Mouse (Mus musculus): Measurements from ENCODE around the gene Egfr. TPM values are rescaled to one million over a fixed set of nuclear protein-coding genes. Genes with fewer than 3 reads are reported as not detected.

Egfr gene
- polyA plus RNA-seq, 1 experiment from 2014 or later, result 6.0 TPM

DNA sequence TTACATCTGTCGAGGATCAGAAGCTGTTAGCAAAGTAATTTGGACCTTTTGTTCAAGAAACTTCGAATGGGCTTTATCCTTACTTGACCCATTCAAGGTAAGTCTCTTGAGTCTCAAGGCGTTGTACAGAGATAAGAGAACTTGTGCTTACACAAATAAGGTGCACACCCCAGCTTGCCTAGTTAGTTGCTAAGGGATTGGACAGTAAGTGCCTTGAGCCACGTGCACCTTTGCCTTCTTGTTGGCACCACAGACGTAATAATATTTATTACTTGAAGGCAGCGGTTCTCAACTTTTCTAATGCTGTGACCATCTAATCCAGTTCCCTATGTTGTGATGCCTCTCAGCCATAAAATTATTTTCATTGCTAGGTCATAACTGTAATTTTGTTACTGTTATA lies 43.5 kb downstream of the Egfr start:
- no peaks in the 10 kb centered on the region for H3K4me1 ChIP-seq (ENCODE audit: control insufficient read depth, insufficient read depth, low read length)
- no peak overlapping the region for H3K9ac ChIP-seq (ENCODE audit: low read depth, low read length)
- no peak overlapping the region for H3K4me2 ChIP-seq (replicated peaks; ENCODE audit: low read depth, low read length)
- no peaks in the 10 kb centered on the region for H3K36me3 ChIP-seq (ENCODE audit: control insufficient read depth, insufficient read depth, low read length)
- WGBS, result 81% methylated on average over 6 of the region's 6 CpGs
- no peak for ATAC-seq (ENCODE audit: low FRiP score, low TSS enrichment)
- no peak overlapping the region for H3K27ac ChIP-seq (ENCODE audit: low read depth, low read length)
- no peak overlapping the region for H3K4me3 ChIP-seq (ENCODE audit: low read length)
- no peaks in the 10 kb centered on the region for H3K27me3 ChIP-seq (ENCODE audit: control insufficient read depth, insufficient read depth, low read length)
- no peaks in the 10 kb centered on the region for H3K9me3 ChIP-seq (ENCODE audit: control insufficient read depth, low read length)

- Histone ChIP-seq H3K4me2 (replicated peaks; ENCODE audit: low read depth, low read length) (no peak overlapping the region), H3K36me3 (ENCODE audit: control insufficient read depth, insufficient read depth, low read length) (no peaks in the 10 kb centered on the region), H3K9me3 (ENCODE audit: control insufficient read depth, low read length) (no peaks in the 10 kb centered on the region), H3K9ac (ENCODE audit: low read depth, low read length) (no peak overlapping the region), H3K4me1 (ENCODE audit: control insufficient read depth, insufficient read depth, low read length) (no peaks in the 10 kb centered on the region), H3K27ac (ENCODE audit: low read depth, low read length) (no peak overlapping the region), H3K4me3 (ENCODE audit: low read length) (no peak overlapping the region), H3K27me3 (ENCODE audit: control insufficient read depth, insufficient read depth, low read length) (no peaks in the 10 kb centered on the region)
- ATAC-seq (ENCODE audit: low FRiP score, low TSS enrichment), result no peak
- WGBS, result 85% methylated on average over 3 of the region's 3 CpGs
Measured at GRCm38 (mm10) chr11:16797456-16797855, 45.5 kb downstream of the Egfr start.

DNA sequence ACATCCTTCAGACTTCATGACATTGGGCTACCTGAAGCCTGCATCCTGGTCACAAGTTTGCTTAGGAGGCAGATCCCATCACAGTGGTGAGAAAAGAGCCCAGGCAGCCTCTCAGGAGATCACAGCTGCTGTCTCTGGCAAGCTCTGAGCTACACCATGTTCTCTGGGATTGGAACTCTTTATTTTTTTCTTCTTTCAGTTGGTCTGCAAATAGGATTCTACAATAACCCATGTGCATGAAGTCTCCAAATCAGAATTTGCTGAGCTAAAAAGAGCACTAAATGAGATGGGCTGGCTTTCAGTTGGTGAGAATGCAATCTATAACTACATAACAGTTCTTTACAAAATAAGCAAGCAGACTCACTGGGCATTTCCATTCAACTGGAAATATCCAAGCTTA lies 46.1 kb downstream of the Egfr start:
- no peaks in the 10 kb centered on the region for H3K27me3 ChIP-seq (ENCODE audit: control insufficient read depth, insufficient read depth, low read length)
- no peak overlapping the region for H3K4me2 ChIP-seq (replicated peaks; ENCODE audit: low read depth, low read length)
- ATAC-seq (ENCODE audit: low FRiP score, low TSS enrichment), result no peak
- H3K9ac ChIP-seq (ENCODE audit: low read depth, low read length), result no peak overlapping the region
- no peak overlapping the region for H3K4me3 ChIP-seq (ENCODE audit: low read length)
- H3K36me3 ChIP-seq (ENCODE audit: control insufficient read depth, insufficient read depth, low read length), result no peaks in the 10 kb centered on the region
- no peaks in the 10 kb centered on the region for H3K4me1 ChIP-seq (ENCODE audit: control insufficient read depth, insufficient read depth, low read length)
- no peaks in the 10 kb centered on the region for H3K9me3 ChIP-seq (ENCODE audit: control insufficient read depth, low read length)
- no peak overlapping the region for H3K27ac ChIP-seq (ENCODE audit: low read depth, low read length)

- 65% methylated on average over 6 of the region's 6 CpGs for WGBS
- Histone ChIP-seq H3K4me2 (replicated peaks; ENCODE audit: low read depth, low read length) (no peak overlapping the region), H3K36me3 (ENCODE audit: control insufficient read depth, insufficient read depth, low read length) (no peaks in the 10 kb centered on the region), H3K9ac (ENCODE audit: low read depth, low read length) (no peak overlapping the region), H3K27ac (ENCODE audit: low read depth, low read length) (no peak overlapping the region), H3K4me1 (ENCODE audit: control insufficient read depth, insufficient read depth, low read length) (no peaks in the 10 kb centered on the region), H3K4me3 (ENCODE audit: low read length) (no peak overlapping the region), H3K9me3 (ENCODE audit: control insufficient read depth, low read length) (no peaks in the 10 kb centered on the region), H3K27me3 (ENCODE audit: control insufficient read depth, insufficient read depth, low read length) (no peaks in the 10 kb centered on the region)
- ATAC-seq (ENCODE audit: low FRiP score, low TSS enrichment), result no peak
Measured at GRCm38 (mm10) chr11:16800507-16800906, 48.5 kb downstream of the Egfr start.

GRCm38 (mm10) chr11:16802668-16803067 lies 50.7 kb downstream of the Egfr start:
- no peak overlapping the region for H3K4me3 ChIP-seq (ENCODE audit: low read length)
- 49% methylated on average over 1 of the region's 1 CpGs for WGBS
- H3K4me1 ChIP-seq (ENCODE audit: control insufficient read depth, insufficient read depth, low read length), result no peaks in the 10 kb centered on the region
- H3K9ac ChIP-seq (ENCODE audit: low read depth, low read length), result no peak overlapping the region
- H3K27me3 ChIP-seq (ENCODE audit: control insufficient read depth, insufficient read depth, low read length), result no peaks in the 10 kb centered on the region
- no peak for ATAC-seq (ENCODE audit: low FRiP score, low TSS enrichment)
- H3K36me3 ChIP-seq (ENCODE audit: control insufficient read depth, insufficient read depth, low read length), result no peaks in the 10 kb centered on the region
- H3K9me3 ChIP-seq (ENCODE audit: control insufficient read depth, low read length), result no peaks in the 10 kb centered on the region
- H3K27ac ChIP-seq (ENCODE audit: low read depth, low read length), result no peak overlapping the region
- no peak overlapping the region for H3K4me2 ChIP-seq (replicated peaks; ENCODE audit: low read depth, low read length)

DNA sequence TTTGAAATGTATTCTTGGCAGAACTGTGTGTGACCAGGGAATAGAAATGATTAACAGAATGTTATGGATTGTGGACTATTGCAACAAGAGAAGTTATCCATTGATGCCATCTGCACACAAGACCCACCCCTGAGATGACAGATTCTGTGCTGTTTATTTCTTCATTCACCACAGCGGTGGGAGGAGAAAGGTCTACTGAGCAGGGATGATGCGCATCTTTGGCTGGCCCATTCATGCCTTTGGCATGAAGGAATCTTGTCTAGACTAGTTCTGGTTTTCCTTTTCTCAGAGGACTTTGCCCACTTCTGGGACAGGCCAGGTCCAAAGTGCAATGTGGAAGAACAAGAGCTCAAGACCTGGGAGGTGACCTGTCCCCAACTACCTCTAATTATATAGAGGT lies 52.0 kb downstream of the Egfr start:
- no peaks in the 10 kb centered on the region for H3K27me3 ChIP-seq (ENCODE audit: control insufficient read depth, insufficient read depth, low read length)
- H3K27ac ChIP-seq (ENCODE audit: low read depth, low read length), result no peak overlapping the region
- H3K4me1 ChIP-seq (ENCODE audit: control insufficient read depth, insufficient read depth, low read length), result no peaks in the 10 kb centered on the region
- no peaks in the 10 kb centered on the region for H3K36me3 ChIP-seq (ENCODE audit: control insufficient read depth, insufficient read depth, low read length)
- no peak overlapping the region for H3K4me2 ChIP-seq (replicated peaks; ENCODE audit: low read depth, low read length)
- H3K9ac ChIP-seq (ENCODE audit: low read depth, low read length), result no peak overlapping the region
- no peak overlapping the region for H3K4me3 ChIP-seq (ENCODE audit: low read length)
- 97% methylated on average over 2 of the region's 2 CpGs for WGBS
- no peak for ATAC-seq (ENCODE audit: low FRiP score, low TSS enrichment)
- H3K9me3 ChIP-seq (ENCODE audit: control insufficient read depth, low read length), result no peaks in the 10 kb centered on the region

GRCm38 (mm10) chr11:16805886-16806285 lies 53.9 kb downstream of the Egfr start:
- ATAC-seq (ENCODE audit: low FRiP score, low TSS enrichment), result no peak
- WGBS, result 87% methylated on average over 4 of the region's 4 CpGs
- H3K4me3 ChIP-seq (ENCODE audit: low read length), result no peak overlapping the region
- H3K4me2 ChIP-seq (replicated peaks; ENCODE audit: low read depth, low read length), result no peak overlapping the region
- no peaks in the 10 kb centered on the region for H3K9me3 ChIP-seq (ENCODE audit: control insufficient read depth, low read length)
- H3K4me1 ChIP-seq (ENCODE audit: control insufficient read depth, insufficient read depth, low read length), result peaks cover 12% of the 10 kb centered on the region
- no peak overlapping the region for H3K9ac ChIP-seq (ENCODE audit: low read depth, low read length)
- H3K27ac ChIP-seq (ENCODE audit: low read depth, low read length), result no peak overlapping the region
- no peaks in the 10 kb centered on the region for H3K27me3 ChIP-seq (ENCODE audit: control insufficient read depth, insufficient read depth, low read length)
- no peaks in the 10 kb centered on the region for H3K36me3 ChIP-seq (ENCODE audit: control insufficient read depth, insufficient read depth, low read length)

GRCm38 (mm10) chr11:16809161-16809967 lies 57.4 kb downstream of the Egfr start:
- Histone ChIP-seq H3K36me3 (ENCODE audit: control insufficient read depth, insufficient read depth, low read length) (no peaks in the 10 kb centered on the region), H3K4me1 (ENCODE audit: control insufficient read depth, insufficient read depth, low read length) (peaks cover 12% of the 10 kb centered on the region), H3K27me3 (ENCODE audit: control insufficient read depth, insufficient read depth, low read length) (no peaks in the 10 kb centered on the region), H3K27ac (ENCODE audit: low read depth, low read length) (no peak overlapping the region; the same call in 1 of the 2 replicates), H3K9ac (ENCODE audit: low read depth, low read length) (no peak overlapping the region), H3K4me3 (ENCODE audit: low read length) (no peak overlapping the region), H3K4me2 (replicated peaks; ENCODE audit: low read depth, low read length) (no peak overlapping the region), H3K9me3 (ENCODE audit: control insufficient read depth, low read length) (no peaks in the 10 kb centered on the region)
- WGBS, result 60% methylated on average over 9 of the region's 9 CpGs
- no peak for ATAC-seq (ENCODE audit: low FRiP score, low TSS enrichment)

DNA sequence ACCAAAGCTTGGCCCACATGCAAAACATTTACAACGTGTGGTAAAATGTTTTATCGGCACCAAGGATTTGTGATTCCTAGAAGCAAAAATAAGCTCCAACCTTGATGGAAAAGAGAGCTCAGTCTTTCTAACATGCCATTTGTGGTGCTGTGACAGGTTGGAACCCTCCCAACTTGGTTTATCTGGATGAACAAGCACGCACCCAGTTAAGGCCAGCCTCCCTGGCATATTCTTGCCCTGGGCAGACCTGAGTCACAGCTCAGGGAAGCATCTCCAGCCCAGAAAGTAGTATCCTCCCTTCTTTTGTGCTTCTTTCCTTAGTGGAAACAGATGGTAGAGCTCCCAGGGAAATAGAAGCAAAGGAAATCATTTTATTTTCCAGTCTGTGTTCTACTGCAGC lies 58.1 kb downstream of the Egfr start:
- H3K36me3 ChIP-seq (ENCODE audit: control insufficient read depth, insufficient read depth, low read length), result no peaks in the 10 kb centered on the region
- no peak for ATAC-seq (ENCODE audit: low FRiP score, low TSS enrichment)
- 87% methylated on average over 3 of the region's 3 CpGs for WGBS
- no peaks in the 10 kb centered on the region for H3K9me3 ChIP-seq (ENCODE audit: control insufficient read depth, low read length)
- H3K27ac ChIP-seq (ENCODE audit: low read depth, low read length), result no peak overlapping the region
- no peak overlapping the region for H3K9ac ChIP-seq (ENCODE audit: low read depth, low read length)
- no peak overlapping the region for H3K4me2 ChIP-seq (replicated peaks; ENCODE audit: low read depth, low read length)
- H3K4me3 ChIP-seq (ENCODE audit: low read length), result no peak overlapping the region
- H3K4me1 ChIP-seq (ENCODE audit: control insufficient read depth, insufficient read depth, low read length), result peaks cover 12% of the 10 kb centered on the region
- no peaks in the 10 kb centered on the region for H3K27me3 ChIP-seq (ENCODE audit: control insufficient read depth, insufficient read depth, low read length)
